Mouse (Mus musculus): Measurements from ENCODE around the gene Gm20388.

DNA sequence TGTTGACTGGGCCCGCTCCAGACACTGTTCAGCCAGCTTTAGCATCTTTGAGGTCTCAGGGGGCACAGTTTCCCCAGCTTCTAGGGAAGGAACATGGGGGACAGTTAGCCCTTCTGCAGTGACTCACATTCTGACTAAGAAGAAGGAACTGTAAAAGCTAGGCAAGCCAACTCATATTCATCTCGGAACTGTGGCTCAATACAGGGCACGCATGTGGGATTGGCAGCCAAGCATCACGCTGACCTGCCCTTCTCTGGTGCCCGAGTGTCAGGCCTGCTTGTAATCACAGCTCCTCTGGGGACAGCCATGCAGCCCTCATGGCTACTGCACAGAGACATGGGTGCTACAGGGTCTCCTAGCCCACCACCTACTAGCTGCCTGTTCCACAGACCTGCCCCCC lies 3340.3 kb downstream of the Gm20388 start:
- TF ChIP-seq CTCF (conservative IDR thresholded peaks at IDR 0.05; ENCODE audit: insufficient read depth, insufficient read length, low read depth, low read length): no peak
- TF ChIP-seq POLR2A (IDR thresholded peaks at IDR 0.05; ENCODE audit: low read depth, low read length): no peak

Measured in kidney, adult 2 months (tissue).